Mouse (Mus musculus) kidney, adult 2 months (tissue): ENCODE measurements at regions not wholly inside any gene's neighbourhood (a gene's known extent, or its start where the extent isn't known, plus 50 kb on each side); places are given as distances from the start of the nearest gene placed in this dataset.
"Not testable (repeated sequence)": the region's sequence is repeated elsewhere in the genome, so short reads cannot be mapped to it uniquely, and the experiment has no call there.

Experiments
- DNase-seq: peaks from one replicate; pipeline ENCODE4 v3.0.0; 2021
- H3K27ac ChIP-seq: fragments of 200-500 bp; 2 replicates; pipeline ENCODE4 v1.5.1; 2012; ENCODE audit warnings: low read depth, low read length, control low read depth, inconsistent platforms; ENCODE audit not compliant: insufficient read depth
- H3K27me3 ChIP-seq: fragments of 200-500 bp; replicated peaks from 2 replicates; pipeline ENCODE4 v1.6.1; 2012; ENCODE audit warnings: mild to moderate bottlenecking, moderate library complexity, low read length, inconsistent platforms; ENCODE audit not compliant: control insufficient read depth, insufficient read depth
- H3K36me3 ChIP-seq: fragments of 200-500 bp; 2 replicates; pipeline ENCODE4 v1.6.1; 2012; ENCODE audit warnings: mild to moderate bottlenecking, moderate library complexity, low read length, inconsistent platforms; ENCODE audit not compliant: control insufficient read depth, insufficient read depth
- H3K4me1 ChIP-seq: fragments of 200-500 bp; 2 replicates; pipeline ENCODE4 v1.6.1; 2011; ENCODE audit warnings: low read length; ENCODE audit not compliant: control insufficient read depth, insufficient read depth
- H3K4me3 ChIP-seq: fragments of 200-500 bp; 2 replicates; pipeline ENCODE4 v1.5.1; 2011; ENCODE audit warnings: mild to moderate bottlenecking, low read depth, low read length, control low read depth; ENCODE audit not compliant: insufficient read depth
- CTCF ChIP-seq: fragments of 200-500 bp; conservative IDR thresholded peaks from 2 replicates; pipeline ENCODE4 v1.5.1; 2011; ENCODE audit warnings: low read depth, mild to moderate bottlenecking, control low read depth, low read length, moderate library complexity, mixed read lengths; ENCODE audit not compliant: insufficient read depth, insufficient read length
- POLR2A ChIP-seq: fragments of 200-500 bp; IDR thresholded peaks from one replicate; pipeline ENCODE4 v1.6.1; 2011; ENCODE audit warnings: low read depth, low read length, control low read depth
- WGBS: fragments of 180-500 bp; shearing (Covaris S2); methylation state at CpG from one replicate; pipeline ENCODE4 v1.1.7; 2018; 5-methylcytosine and 5-hydroxymethylcytosine counted together

DNA sequence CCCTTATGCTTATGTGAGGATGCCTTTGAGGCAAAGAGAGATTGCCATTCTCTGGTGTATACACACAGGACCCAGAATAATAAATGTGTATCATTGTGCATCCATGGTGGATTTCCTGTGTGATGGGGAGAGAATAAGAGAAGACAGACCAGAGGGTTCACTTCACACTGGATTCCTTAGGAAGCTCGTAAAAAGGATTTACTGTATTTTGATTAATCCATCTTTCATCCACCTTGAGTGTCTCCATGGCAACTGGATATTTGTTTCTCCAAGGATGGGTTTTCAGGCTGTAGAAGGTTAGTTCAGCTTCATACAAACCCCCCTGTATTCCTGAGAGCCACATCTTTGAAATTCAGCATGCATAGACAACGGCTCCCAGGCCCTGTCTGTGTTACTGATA is 113.7 kb downstream of the Akr1d1 start:
- WGBS, result 93% methylated on average over 2 of the region's 2 CpGs
- Histone ChIP-seq H3K27ac (no peak overlapping the region), H3K4me1 (no peaks in the 10 kb centered on the region), H3K4me3 (no peak overlapping the region), H3K27me3 (no peaks in the 10 kb centered on the region), H3K36me3 (no peaks in the 10 kb centered on the region)
- TF ChIP-seq CTCF (no peak), POLR2A (no peak)
- no peak for DNase-seq

DNA sequence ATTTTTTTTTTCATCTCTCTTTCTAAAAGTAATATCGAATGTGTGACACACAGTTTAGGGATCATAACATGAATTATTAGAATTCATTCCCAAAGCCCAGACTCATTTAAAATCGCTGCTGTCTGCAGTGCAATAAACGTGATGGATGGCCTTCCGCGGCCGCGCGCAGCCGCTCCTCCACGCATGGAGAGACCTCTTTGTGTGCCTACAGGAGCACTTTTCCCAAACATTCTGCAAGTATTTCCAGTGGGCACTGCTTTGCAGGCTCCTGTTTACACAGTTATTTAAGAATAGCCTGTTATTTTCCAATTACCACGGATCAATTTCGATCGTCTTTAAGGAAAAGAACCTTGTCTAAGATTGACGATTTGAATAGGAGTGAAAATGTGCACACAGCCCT is 115.6 kb downstream of the Akr1d1 start:
- no peaks in the 10 kb centered on the region for H3K27me3 ChIP-seq
- H3K36me3 ChIP-seq, result no peaks in the 10 kb centered on the region
- DNase-seq, result peak; percentile 23
- 24% methylated on average over 14 of the region's 14 CpGs for WGBS
- no peak overlapping the region for H3K27ac ChIP-seq
- H3K4me1 ChIP-seq, result no peaks in the 10 kb centered on the region
- TF ChIP-seq CTCF (no peak), POLR2A (no peak)
- H3K4me3 ChIP-seq, result no peak overlapping the region

GRCm38 (mm10) chr6:37657300-37657699 is 127.3 kb downstream of the Akr1d1 start:
- not testable (repeated sequence) for H3K27ac ChIP-seq, H3K4me3 ChIP-seq, H3K27me3 ChIP-seq, H3K4me1 ChIP-seq, DNase-seq, H3K36me3 ChIP-seq
- 100% methylated on average over 3 of the region's 3 CpGs for WGBS

GRCm38 (mm10) chr6:37658021-37658650 is 128.2 kb downstream of the Akr1d1 start:
- Histone ChIP-seq H3K27ac (no peak overlapping the region), H3K36me3 (no peaks in the 10 kb centered on the region), H3K4me3 (no peak overlapping the region), H3K4me1 (peaks cover 11% of the 10 kb centered on the region; the same call in 1 of the 2 replicates), H3K27me3 (no peaks in the 10 kb centered on the region)
- DNase-seq, result no peak
- 41% methylated on average over 6 of the region's 6 CpGs for WGBS
- TF ChIP-seq CTCF (no peak), POLR2A (no peak)

DNA sequence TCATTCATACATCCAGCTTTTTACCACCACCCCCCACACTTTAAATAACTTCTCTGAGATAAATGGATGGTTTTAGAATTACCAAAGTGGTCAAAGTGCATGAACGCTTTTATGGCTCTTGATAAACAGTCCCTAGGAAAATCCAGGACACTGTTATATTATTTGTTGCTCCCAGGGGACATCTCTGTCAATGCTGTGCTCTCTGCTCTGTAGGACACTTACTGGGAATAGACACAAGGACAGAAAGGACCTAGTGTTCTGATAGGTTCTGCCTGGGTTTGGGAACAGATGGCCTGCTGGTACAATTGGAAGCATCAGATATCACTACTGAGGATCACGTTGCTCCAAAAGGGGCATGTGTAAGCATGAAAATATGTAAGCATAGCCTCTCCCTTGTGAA is 132.8 kb downstream of the Akr1d1 start:
- DNase-seq, result peak; percentile 36
- Histone ChIP-seq H3K4me1 (peaks cover 15% of the 10 kb centered on the region; the same call in 1 of the 2 replicates), H3K4me3 (no peak overlapping the region), H3K36me3 (no peaks in the 10 kb centered on the region), H3K27me3 (no peaks in the 10 kb centered on the region), H3K27ac (no peak overlapping the region; the same call in 1 of the 2 replicates)
- no peak for TF ChIP-seq CTCF
- TF ChIP-seq POLR2A, result no peak
- WGBS, result 62% methylated on average over 2 of the region's 2 CpGs

GRCm38 (mm10) chr6:37665576-37665975 is 135.6 kb downstream of the Akr1d1 start:
- peak; percentile 48 for DNase-seq
- TF ChIP-seq CTCF, result no peak
- no peak for TF ChIP-seq POLR2A
- Histone ChIP-seq H3K4me1 (peaks cover 10% of the 10 kb centered on the region; the same call in 1 of the 2 replicates), H3K27me3 (no peaks in the 10 kb centered on the region), H3K27ac (no peak overlapping the region), H3K36me3 (no peaks in the 10 kb centered on the region), H3K4me3 (no peak overlapping the region)
- 40% methylated on average over 5 of the region's 5 CpGs for WGBS

- Histone ChIP-seq H3K4me3 (no peak overlapping the region), H3K27me3 (no peaks in the 10 kb centered on the region), H3K27ac (no peak overlapping the region), H3K36me3 (no peaks in the 10 kb centered on the region), H3K4me1 (peaks cover 4% of the 10 kb centered on the region; the same call in 1 of the 2 replicates)
- TF ChIP-seq POLR2A (no peak), CTCF (no peak)
- DNase-seq, result no peak
- 73% methylated on average over 2 of the region's 2 CpGs for WGBS
Observed at GRCm38 (mm10) chr6:37669407-37669806, 139.4 kb downstream of the Akr1d1 start.
